Mouse (Mus musculus) kidney, postnatal 0 days (tissue): ENCODE data around the gene Cst8. TPM values are rescaled to one million over a fixed set of nuclear protein-coding genes. Genes with fewer than 3 reads are reported as not detected.

Experiments used
- ATAC-seq: fragments of 200-750 bp; cut with Nextera tagmentation; replicated peaks from 2 replicates; pipeline ENCODE4 v1.8.0; 2017; ENCODE audit warnings: low read depth, moderate number of reproducible peaks, moderate TSS enrichment, moderate library complexity; ENCODE audit not compliant: low FRiP score
- DNase-seq: peaks from one replicate; pipeline ENCODE4 v3.0.0-alpha.2; 2016; ENCODE audit warnings: low spot score
- H3K27ac ChIP-seq: fragments of 300-500 bp; sonication (generic); 2 replicates; pipeline ENCODE4 v1.5.1; 2014; ENCODE audit warnings: mild to moderate bottlenecking
- H3K27me3 ChIP-seq: fragments of 300-500 bp; sonication (generic); 2 replicates; pipeline ENCODE4 v1.6.1; 2014; ENCODE audit warnings: low read length, mixed read lengths; ENCODE audit not compliant: insufficient read depth
- H3K36me3 ChIP-seq: fragments of 300-500 bp; sonication (generic); 2 replicates; pipeline ENCODE4 v1.6.1; 2014; ENCODE audit warnings: low read length, mixed read lengths; ENCODE audit not compliant: insufficient read depth
- H3K4me1 ChIP-seq: fragments of 300-500 bp; sonication (generic); replicated peaks from 2 replicates; pipeline ENCODE4 v1.6.1; 2014; ENCODE audit warnings: antibody characterized with exemption, low read length, mixed read lengths; ENCODE audit not compliant: insufficient read depth
- H3K4me2 ChIP-seq: fragments of 300-500 bp; sonication (generic); 2 replicates; pipeline ENCODE4 v1.6.1; 2014; ENCODE audit warnings: mild to moderate bottlenecking, low read length, moderate library complexity, mixed read lengths
- H3K4me3 ChIP-seq: fragments of 300-500 bp; sonication (generic); replicated peaks from 2 replicates; pipeline ENCODE4 v1.5.1; 2014; ENCODE audit warnings: low read depth, low read length
- H3K9ac ChIP-seq: fragments of 300-500 bp; sonication (generic); 2 replicates; pipeline ENCODE4 v1.6.1; 2014; ENCODE audit warnings: low read depth, low read length
- H3K9me3 ChIP-seq: fragments of 300-500 bp; sonication (generic); replicated peaks from 2 replicates; pipeline ENCODE4 v1.6.1; 2016; ENCODE audit warnings: low read length, inconsistent platforms, mixed read lengths
- CTCF ChIP-seq: IDR thresholded peaks from 2 replicates; pipeline ENCODE4 v1.5.1; 2016; ENCODE audit warnings: antibody characterized with exemption, low read depth, mild to moderate bottlenecking, moderate library complexity
- WGBS: fragments of 180-500 bp; shearing (Covaris S2); extraction: QIAGEN DNeasy Blood & Tissue Kit; methylation state at CpG from one replicate; pipeline ENCODE4 v1.1.7; 2014; 5-methylcytosine and 5-hydroxymethylcytosine counted together
- polyA plus RNA-seq: library from polyadenylated mRNA; unstranded; fragments of >200 nt; fragmentation: Nextera tagmentation; extraction: Ambion mirVana; gene quantifications from 2 replicates; pipeline ENCODE4 v1.2.1, GENCODE M21; 2015

Gene Cst8
- polyA plus RNA-seq, 1 experiment from 2014 or later = not detected

DNA sequence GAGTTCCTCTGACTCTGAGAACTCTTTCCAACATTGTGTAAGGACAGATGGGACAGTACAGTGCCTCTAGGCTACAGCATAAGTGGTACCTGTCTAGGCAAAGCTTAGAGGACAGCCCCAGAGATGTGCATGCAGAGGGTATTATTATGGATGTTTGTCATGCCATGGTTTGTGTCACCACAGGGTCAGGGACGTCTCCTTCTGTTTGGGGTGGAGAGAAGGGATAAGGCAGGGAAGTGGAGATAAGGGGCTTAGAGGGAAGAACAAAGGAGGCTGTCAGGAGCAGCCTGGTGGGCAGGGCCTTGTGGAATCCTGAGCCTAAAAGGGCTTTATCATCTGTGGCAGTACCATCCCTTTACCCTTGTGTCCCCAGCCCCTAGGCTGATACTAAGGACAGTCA, 16.9 kb upstream of the Cst8 start, which contains the start of gene 8030411F24Rik:
TSS of gene 8030411F24Rik (plus strand) at position 301 of the 400 bp plus-strand sequence.
- Histone ChIP-seq H3K27ac (no peak within 1 kb of the TSS), H3K4me2 (no peak within 1 kb of the TSS), H3K4me1 (no peaks in the 10 kb centered on the region), H3K4me3 (no peak within 1 kb of the TSS), H3K36me3 (no peaks in the 10 kb centered on the region), H3K9me3 (no peaks in the 10 kb centered on the region), H3K9ac (no peak within 1 kb of the TSS), H3K27me3 (no peaks in the 10 kb centered on the region)
- DNase-seq (no peak), ATAC-seq (no peak)
- WGBS = 39% methylated on average over 1 of the region's 1 CpGs
- no peak for TF ChIP-seq CTCF

GRCm38 (mm10) chr2:148789142-148789541, 9.4 kb upstream of the Cst8 start, which contains the start of gene Cst12:
Cst12 (plus strand) TSS chr2:148789361.
- DNase-seq (no peak), ATAC-seq (no peak)
- Histone ChIP-seq H3K4me2 (no peak within 1 kb of the TSS), H3K36me3 (no peaks in the 10 kb centered on the region), H3K27me3 (no peaks in the 10 kb centered on the region), H3K27ac (no peak within 1 kb of the TSS), H3K4me1 (no peaks in the 10 kb centered on the region), H3K9ac (no peak within 1 kb of the TSS), H3K9me3 (no peaks in the 10 kb centered on the region), H3K4me3 (no peak within 1 kb of the TSS)
- TF ChIP-seq CTCF = no peak
- 90% methylated on average over 6 of the region's 6 CpGs for WGBS

- Histone ChIP-seq H3K9ac (no peak overlapping the region), H3K27ac (no peak overlapping the region), H3K27me3 (no peaks in the 10 kb centered on the region), H3K4me1 (no peaks in the 10 kb centered on the region), H3K4me2 (no peak overlapping the region), H3K36me3 (no peaks in the 10 kb centered on the region), H3K4me3 (no peak overlapping the region), H3K9me3 (no peaks in the 10 kb centered on the region)
- DNase-seq (no peak), ATAC-seq (peak; percentile 61; the same call in 1 of the 2 replicates)
- no peak for TF ChIP-seq CTCF
- WGBS = 21% methylated on average over 3 of the region's 3 CpGs
These were observed 2.9 kb downstream of the Cst8 start for GRCm38 (mm10) chr2:148801491-148801921.

- Histone ChIP-seq H3K4me2 (no peak overlapping the region), H3K36me3 (no peaks in the 10 kb centered on the region), H3K4me1 (no peaks in the 10 kb centered on the region), H3K4me3 (no peak overlapping the region), H3K27ac (no peak overlapping the region), H3K27me3 (no peaks in the 10 kb centered on the region), H3K9me3 (no peaks in the 10 kb centered on the region), H3K9ac (no peak overlapping the region)
- no peak for TF ChIP-seq CTCF
- WGBS = 38% methylated on average over 6 of the region's 6 CpGs
- DNase-seq (peak; percentile 7), ATAC-seq (no peak)
These were observed 8.1 kb downstream of the Cst8 start for GRCm38 (mm10) chr2:148806696-148807095.

DNA sequence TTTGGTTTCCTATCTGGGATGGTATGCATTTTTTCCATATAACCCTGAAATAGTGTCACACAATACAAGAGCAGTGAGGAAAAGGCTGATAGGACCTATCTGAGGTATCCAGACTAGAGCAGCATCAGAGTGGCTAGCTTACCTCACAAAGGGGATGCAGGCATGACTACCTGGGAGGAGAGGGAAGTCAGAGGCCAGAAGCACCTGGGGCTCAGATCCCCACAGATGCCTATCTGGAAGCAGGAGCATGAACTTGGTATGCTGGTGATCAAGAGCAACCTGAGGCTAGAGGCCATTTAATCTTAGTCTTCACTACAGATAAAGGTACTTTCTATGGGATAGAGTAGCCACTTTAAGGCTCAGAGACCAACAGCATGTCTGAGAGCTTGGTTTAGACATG, 21.3 kb downstream of the Cst8 start, which contains the start of gene Cst13:
TSS of gene Cst13 (plus strand) at position 173 of the 400 bp plus-strand sequence.
- Histone ChIP-seq H3K9me3 (no peaks in the 10 kb centered on the region), H3K27me3 (no peaks in the 10 kb centered on the region), H3K27ac (no peak within 1 kb of the TSS), H3K4me2 (no peak within 1 kb of the TSS), H3K9ac (no peak within 1 kb of the TSS), H3K4me1 (no peaks in the 10 kb centered on the region), H3K4me3 (no peak within 1 kb of the TSS), H3K36me3 (no peaks in the 10 kb centered on the region)
- no peak for ATAC-seq
- no peak for TF ChIP-seq CTCF
- no peak for DNase-seq

- H3K27me3 ChIP-seq = no peaks in the 10 kb centered on the region
- no peaks in the 10 kb centered on the region for H3K36me3 ChIP-seq
- H3K9me3 ChIP-seq = no peaks in the 10 kb centered on the region
- H3K4me1 ChIP-seq = no peaks in the 10 kb centered on the region
- DNase-seq (no peak), ATAC-seq (no peak)
- WGBS = 62% methylated on average over 1 of the region's 1 CpGs
- no peak for TF ChIP-seq CTCF
- H3K9ac ChIP-seq = no peak overlapping the region
- no peak overlapping the region for H3K4me2 ChIP-seq
- H3K27ac ChIP-seq = no peak overlapping the region
- H3K4me3 ChIP-seq = no peak overlapping the region
These were observed 27.4 kb downstream of the Cst8 start for GRCm38 (mm10) chr2:148825986-148826385.

- 63% methylated on average over 4 of the region's 4 CpGs for WGBS
- Histone ChIP-seq H3K4me2 (no peak within 1 kb of the TSS), H3K9ac (no peak within 1 kb of the TSS), H3K27ac (no peak within 1 kb of the TSS), H3K27me3 (no peaks in the 10 kb centered on the region), H3K36me3 (no peaks in the 10 kb centered on the region), H3K4me3 (no peak within 1 kb of the TSS), H3K9me3 (no peaks in the 10 kb centered on the region), H3K4me1 (no peaks in the 10 kb centered on the region)
- DNase-seq (no peak), ATAC-seq (no peak)
- TF ChIP-seq CTCF = no peak
These were observed 36.3 kb downstream of the Cst8 start, which contains the start of gene Cst9 for GRCm38 (mm10) chr2:148834912-148835311. Cst9 (plus strand) TSS chr2:148835147.
